Mouse (Mus musculus) embryo, embryonic 10.5 days (tissue): ENCODE results near the gene Fermt2.
"Not testable (repeated sequence)": the region's sequence is repeated elsewhere in the genome, so short reads cannot be mapped to it uniquely, and the experiment has no call there.

Experiments
- DNase-seq: peaks from one replicate; pipeline ENCODE4 v3.0.0-alpha.2; 2015; ENCODE audit warnings: low spot score

Fermt2 gene

GRCm38 (mm10) chr14:45507923-45508322 is 22.0 kb downstream of the Fermt2 start:
- no peak for DNase-seq

GRCm38 (mm10) chr14:45507447-45507846 is 22.5 kb downstream of the Fermt2 start:
- no peak for DNase-seq

- peak; percentile 50 for DNase-seq
Measured at GRCm38 (mm10) chr14:45507032-45507431, 22.9 kb downstream of the Fermt2 start.

- no peak for DNase-seq
Measured at GRCm38 (mm10) chr14:45506165-45506564, 23.8 kb downstream of the Fermt2 start.

GRCm38 (mm10) chr14:45504422-45505113 is 25.4 kb downstream of the Fermt2 start:
- DNase-seq: no peak

DNA sequence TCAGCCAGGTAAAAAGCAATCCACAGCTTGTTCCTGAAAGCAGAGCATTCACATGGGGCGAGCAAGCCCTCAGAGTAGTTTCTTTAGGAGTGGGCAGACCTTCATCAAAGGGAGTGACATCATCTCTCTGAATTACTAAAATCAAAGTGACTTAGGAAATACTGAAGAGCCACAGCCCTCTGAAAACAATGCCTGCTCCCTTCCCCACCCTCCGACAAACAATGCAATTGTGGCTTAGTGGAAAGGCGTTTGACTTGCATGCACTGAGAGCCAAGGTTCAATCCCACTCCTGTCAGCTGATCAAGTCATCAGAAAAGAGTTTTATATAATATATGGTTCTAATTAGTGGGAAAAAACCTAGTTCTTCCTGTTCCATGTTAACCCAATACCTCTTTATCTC is 26.0 kb downstream of the Fermt2 start:
- no peak for DNase-seq

GRCm38 (mm10) chr14:45500052-45500451 is 29.9 kb downstream of the Fermt2 start:
- no peak for DNase-seq

GRCm38 (mm10) chr14:45497116-45497515 is 32.8 kb downstream of the Fermt2 start:
- DNase-seq: no peak

GRCm38 (mm10) chr14:45495810-45496209 is 34.1 kb downstream of the Fermt2 start:
- DNase-seq: not testable (repeated sequence)

- no peak for DNase-seq
Measured at GRCm38 (mm10) chr14:45493891-45494290, 36.0 kb downstream of the Fermt2 start.

GRCm38 (mm10) chr14:45492668-45493067 is 37.2 kb downstream of the Fermt2 start:
- DNase-seq: no peak

GRCm38 (mm10) chr14:45492038-45492437 is 37.9 kb downstream of the Fermt2 start:
- DNase-seq: no peak

DNA sequence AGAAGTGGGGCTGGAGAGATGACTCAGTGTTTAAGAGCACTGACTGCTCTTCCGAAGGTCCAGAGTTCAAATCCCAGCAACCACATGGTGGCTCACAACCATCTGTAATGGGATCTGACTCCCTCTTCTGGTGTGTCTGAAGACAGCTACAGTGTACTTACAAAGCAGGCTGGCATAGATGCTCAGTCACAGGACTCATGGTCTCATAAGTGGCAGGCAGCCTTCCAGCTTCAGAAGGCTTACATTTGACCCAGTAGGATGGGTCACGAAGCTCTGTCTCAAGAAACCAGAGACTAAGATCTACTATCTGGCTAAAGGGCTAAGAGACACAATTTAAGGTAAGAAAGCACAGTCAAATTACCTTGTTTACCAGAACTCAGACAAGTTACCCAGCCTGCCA is 42.7 kb downstream of the Fermt2 start:
- not testable (repeated sequence) for DNase-seq

- DNase-seq: not testable (repeated sequence)
Measured at GRCm38 (mm10) chr14:45483361-45483760, 46.6 kb downstream of the Fermt2 start.

DNA sequence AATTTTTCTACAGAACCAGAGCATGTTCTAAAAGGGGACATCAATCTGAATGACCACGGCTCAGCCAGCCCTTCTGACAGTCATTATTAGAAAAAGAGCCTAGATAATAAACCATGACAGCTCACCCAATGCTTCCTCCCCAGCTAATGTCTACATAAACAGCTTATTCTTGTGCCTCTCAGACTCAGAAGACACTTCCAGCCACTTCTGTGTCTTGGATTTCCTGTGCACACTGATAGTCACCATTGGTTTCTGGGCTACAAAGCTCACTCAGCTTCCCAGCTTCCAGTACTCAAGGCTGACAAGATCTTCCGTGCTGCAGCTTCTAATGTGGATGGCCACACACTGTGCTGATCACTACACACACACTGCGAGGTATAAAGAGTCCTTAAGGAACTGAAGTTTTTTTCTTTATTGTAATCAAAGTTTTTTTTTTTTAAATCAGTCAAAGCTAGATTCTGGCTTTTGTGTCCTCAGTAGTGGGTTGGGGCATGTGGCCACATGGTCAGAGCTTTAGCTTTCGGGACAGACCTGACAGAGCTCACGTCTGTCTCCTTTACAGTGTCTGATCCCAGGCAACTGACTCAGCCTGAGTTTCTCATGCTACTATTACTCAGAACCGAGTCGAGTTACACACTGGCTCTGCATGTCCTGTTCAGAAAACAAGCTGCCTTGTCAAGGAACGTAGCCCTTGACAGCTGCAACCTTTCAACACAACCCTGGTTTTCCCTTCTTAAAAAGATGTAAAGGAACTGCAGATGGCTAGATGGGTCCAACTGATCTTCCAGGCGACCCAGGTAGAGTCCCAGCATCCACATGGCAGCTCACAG is 50.7 kb downstream of the Fermt2 start:
- DNase-seq: peak; percentile 12

- no peak for DNase-seq
Measured at GRCm38 (mm10) chr14:45478515-45478914, 51.4 kb downstream of the Fermt2 start.

GRCm38 (mm10) chr14:45477651-45478050 is 52.3 kb downstream of the Fermt2 start:
- peak; percentile 30 for DNase-seq

- no peak for DNase-seq
Measured at GRCm38 (mm10) chr14:45476990-45477389, 52.9 kb downstream of the Fermt2 start.

- DNase-seq: no peak
Measured at GRCm38 (mm10) chr14:45472536-45472935, 57.4 kb downstream of the Fermt2 start.

DNA sequence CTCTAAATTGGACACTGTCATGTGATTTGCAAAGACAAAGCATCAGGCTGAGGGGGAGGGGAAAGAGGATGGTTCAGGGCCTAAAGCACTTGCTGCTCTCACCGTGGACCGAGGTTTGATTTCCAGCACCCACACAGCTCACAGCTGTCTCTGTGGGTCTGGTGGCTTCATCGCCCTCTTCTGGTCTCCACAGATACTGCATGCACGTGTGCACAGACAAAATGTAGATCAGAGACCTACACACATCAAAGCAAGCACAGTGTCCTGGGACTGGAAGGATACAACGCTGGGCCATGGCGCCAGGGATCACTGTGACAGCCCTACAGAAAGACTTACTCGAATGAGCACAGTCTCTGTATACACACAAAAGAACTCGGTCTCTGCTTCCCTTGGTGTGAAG is 60.5 kb downstream of the Fermt2 start:
- DNase-seq: no peak

GRCm38 (mm10) chr14:45466371-45466770 is 63.5 kb downstream of the Fermt2 start:
- DNase-seq: not testable (repeated sequence)

DNA sequence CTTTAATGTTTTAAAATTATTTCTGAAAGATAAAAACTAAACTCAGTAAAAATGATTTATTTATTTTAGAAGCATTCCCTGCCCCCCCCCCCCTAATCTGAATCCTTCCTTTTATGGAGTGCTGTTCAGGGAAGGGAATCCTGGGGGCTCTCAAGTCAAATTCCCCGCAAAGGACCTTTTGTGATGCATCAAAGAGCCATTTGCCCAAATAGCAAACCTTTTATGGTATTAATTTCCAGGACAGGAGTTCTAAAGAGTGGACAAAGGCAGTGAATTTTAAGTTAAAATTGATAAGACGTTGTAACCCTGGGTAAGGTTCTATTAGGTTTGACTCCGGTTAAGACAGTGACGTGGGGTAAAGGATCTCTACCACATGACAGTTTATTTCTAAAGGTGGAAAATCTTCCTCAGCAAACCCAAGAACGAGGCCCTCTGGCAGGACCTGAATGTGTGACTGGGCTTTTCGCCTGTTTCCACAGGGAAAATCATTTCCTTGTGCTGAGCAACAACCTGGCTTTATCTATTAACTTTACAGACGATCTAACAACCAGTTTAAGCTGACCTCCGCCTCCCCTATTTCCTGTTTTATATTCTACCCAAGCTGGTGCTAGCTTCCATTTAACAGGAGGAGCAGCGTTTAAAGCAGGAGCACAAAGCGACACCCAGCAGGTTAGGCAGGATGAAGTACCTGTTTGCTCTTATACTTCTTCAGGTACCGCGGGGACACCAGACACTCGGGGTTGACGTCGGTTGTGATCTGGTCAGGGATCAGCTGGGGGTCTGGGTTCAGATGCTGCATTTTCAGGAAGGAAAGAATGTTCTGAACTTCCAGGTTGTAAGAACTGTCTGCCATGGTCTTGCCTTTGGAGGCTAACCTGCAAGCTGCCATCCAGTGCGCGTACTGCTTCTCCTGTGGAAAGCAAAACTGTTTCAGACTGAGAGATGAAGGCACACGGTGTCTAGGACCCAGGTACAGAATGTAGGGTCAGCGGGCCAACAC is 65.6 kb downstream of the Fermt2 start:
- DNase-seq: no peak
